Mouse (Mus musculus): ENCODE results near the gene Omt2a. TPM values are rescaled to one million over a fixed set of nuclear protein-coding genes. Genes with fewer than 3 reads are reported as not detected.
"Not testable (repeated sequence)": the region's sequence is repeated elsewhere in the genome, so short reads cannot be mapped to it uniquely, and the experiment has no call there.

The Omt2a gene
- polyA plus RNA-seq, 1 experiment from 2014 or later = not detected

GRCm38 (mm10) chr9:78350007-78350406 lies 35.4 kb upstream of the Omt2a start:
- not testable (repeated sequence) for H3K27ac ChIP-seq (ENCODE audit: low read length); H3K9me3 ChIP-seq (ENCODE audit: control insufficient read depth, low read depth, low read length); H3K4me3 ChIP-seq (ENCODE audit: low read depth, low read length); H3K4me1 ChIP-seq (ENCODE audit: control insufficient read depth, insufficient read depth, low read length); H3K9ac ChIP-seq (replicated peaks; ENCODE audit: low read depth, low read length); H3K4me2 ChIP-seq (replicated peaks; ENCODE audit: low read depth, low read length); H3K36me3 ChIP-seq (ENCODE audit: control insufficient read depth, insufficient read depth, low read length); ATAC-seq (ENCODE audit: insufficient number of reproducible peaks, insufficient read depth, low FRiP score, low read depth); H3K27me3 ChIP-seq (ENCODE audit: control insufficient read depth, insufficient read depth, low read length)

GRCm38 (mm10) chr9:78349141-78349540 lies 34.5 kb upstream of the Omt2a start:
- H3K4me1 ChIP-seq (ENCODE audit: control insufficient read depth, insufficient read depth, low read length); H3K9ac ChIP-seq (replicated peaks; ENCODE audit: low read depth, low read length); H3K36me3 ChIP-seq (ENCODE audit: control insufficient read depth, insufficient read depth, low read length); H3K27ac ChIP-seq (ENCODE audit: low read length); H3K4me2 ChIP-seq (replicated peaks; ENCODE audit: low read depth, low read length); H3K27me3 ChIP-seq (ENCODE audit: control insufficient read depth, insufficient read depth, low read length); H3K9me3 ChIP-seq (ENCODE audit: control insufficient read depth, low read depth, low read length); H3K4me3 ChIP-seq (ENCODE audit: low read depth, low read length); ATAC-seq (ENCODE audit: insufficient number of reproducible peaks, insufficient read depth, low FRiP score, low read depth): not testable (repeated sequence)
- 88% methylated on average over 3 of the region's 3 CpGs for WGBS

- not testable (repeated sequence) for H3K9me3 ChIP-seq (ENCODE audit: control insufficient read depth, low read depth, low read length); H3K27ac ChIP-seq (ENCODE audit: low read length); H3K9ac ChIP-seq (replicated peaks; ENCODE audit: low read depth, low read length); ATAC-seq (ENCODE audit: insufficient number of reproducible peaks, insufficient read depth, low FRiP score, low read depth); H3K4me2 ChIP-seq (replicated peaks; ENCODE audit: low read depth, low read length); H3K4me1 ChIP-seq (ENCODE audit: control insufficient read depth, insufficient read depth, low read length); H3K4me3 ChIP-seq (ENCODE audit: low read depth, low read length); H3K36me3 ChIP-seq (ENCODE audit: control insufficient read depth, insufficient read depth, low read length); H3K27me3 ChIP-seq (ENCODE audit: control insufficient read depth, insufficient read depth, low read length)
- WGBS = 55% methylated on average over 6 of the region's 6 CpGs
Measured at GRCm38 (mm10) chr9:78348206-78349004, 33.8 kb upstream of the Omt2a start.

- no peak overlapping the region for H3K9ac ChIP-seq (replicated peaks; ENCODE audit: low read depth, low read length)
- no peak overlapping the region for H3K4me3 ChIP-seq (ENCODE audit: low read depth, low read length)
- no peak overlapping the region for H3K4me2 ChIP-seq (replicated peaks; ENCODE audit: low read depth, low read length)
- no peaks in the 10 kb centered on the region for H3K4me1 ChIP-seq (ENCODE audit: control insufficient read depth, insufficient read depth, low read length)
- no peaks in the 10 kb centered on the region for H3K36me3 ChIP-seq (ENCODE audit: control insufficient read depth, insufficient read depth, low read length)
- peak; percentile 81 for ATAC-seq (ENCODE audit: insufficient number of reproducible peaks, insufficient read depth, low FRiP score, low read depth)
- no peak overlapping the region for H3K27ac ChIP-seq (ENCODE audit: low read length)
- 54% methylated on average over 3 of the region's 3 CpGs for WGBS
- no peaks in the 10 kb centered on the region for H3K9me3 ChIP-seq (ENCODE audit: control insufficient read depth, low read depth, low read length)
- H3K27me3 ChIP-seq (ENCODE audit: control insufficient read depth, insufficient read depth, low read length) = no peaks in the 10 kb centered on the region
Measured at GRCm38 (mm10) chr9:78347004-78347403, 32.4 kb upstream of the Omt2a start.

- not testable (repeated sequence) for H3K4me2 ChIP-seq (replicated peaks; ENCODE audit: low read depth, low read length); H3K27me3 ChIP-seq (ENCODE audit: control insufficient read depth, insufficient read depth, low read length); H3K4me1 ChIP-seq (ENCODE audit: control insufficient read depth, insufficient read depth, low read length); H3K27ac ChIP-seq (ENCODE audit: low read length); H3K36me3 ChIP-seq (ENCODE audit: control insufficient read depth, insufficient read depth, low read length); H3K9me3 ChIP-seq (ENCODE audit: control insufficient read depth, low read depth, low read length); H3K9ac ChIP-seq (replicated peaks; ENCODE audit: low read depth, low read length); H3K4me3 ChIP-seq (ENCODE audit: low read depth, low read length); ATAC-seq (ENCODE audit: insufficient number of reproducible peaks, insufficient read depth, low FRiP score, low read depth)
- WGBS = 59% methylated on average over 4 of the region's 4 CpGs
Measured at GRCm38 (mm10) chr9:78345235-78345634, 30.6 kb upstream of the Omt2a start.

- not testable (repeated sequence) for H3K9ac ChIP-seq (replicated peaks; ENCODE audit: low read depth, low read length); H3K27ac ChIP-seq (ENCODE audit: low read length); H3K9me3 ChIP-seq (ENCODE audit: control insufficient read depth, low read depth, low read length); H3K4me3 ChIP-seq (ENCODE audit: low read depth, low read length); H3K4me2 ChIP-seq (replicated peaks; ENCODE audit: low read depth, low read length); H3K4me1 ChIP-seq (ENCODE audit: control insufficient read depth, insufficient read depth, low read length); H3K27me3 ChIP-seq (ENCODE audit: control insufficient read depth, insufficient read depth, low read length); ATAC-seq (ENCODE audit: insufficient number of reproducible peaks, insufficient read depth, low FRiP score, low read depth); H3K36me3 ChIP-seq (ENCODE audit: control insufficient read depth, insufficient read depth, low read length)
- WGBS = 82% methylated on average over 9 of the region's 9 CpGs
Measured at GRCm38 (mm10) chr9:78343055-78343454, 28.5 kb upstream of the Omt2a start.

- not testable (repeated sequence) for H3K9ac ChIP-seq (replicated peaks; ENCODE audit: low read depth, low read length); H3K4me3 ChIP-seq (ENCODE audit: low read depth, low read length); H3K4me2 ChIP-seq (replicated peaks; ENCODE audit: low read depth, low read length); H3K4me1 ChIP-seq (ENCODE audit: control insufficient read depth, insufficient read depth, low read length); ATAC-seq (ENCODE audit: insufficient number of reproducible peaks, insufficient read depth, low FRiP score, low read depth); H3K27me3 ChIP-seq (ENCODE audit: control insufficient read depth, insufficient read depth, low read length); H3K36me3 ChIP-seq (ENCODE audit: control insufficient read depth, insufficient read depth, low read length); H3K9me3 ChIP-seq (ENCODE audit: control insufficient read depth, low read depth, low read length); H3K27ac ChIP-seq (ENCODE audit: low read length)
- WGBS = 81% methylated on average over 4 of the region's 4 CpGs
Measured at GRCm38 (mm10) chr9:78342494-78342893, 27.9 kb upstream of the Omt2a start.

- H3K4me3 ChIP-seq (ENCODE audit: low read depth, low read length); H3K9ac ChIP-seq (replicated peaks; ENCODE audit: low read depth, low read length); H3K4me1 ChIP-seq (ENCODE audit: control insufficient read depth, insufficient read depth, low read length); H3K27me3 ChIP-seq (ENCODE audit: control insufficient read depth, insufficient read depth, low read length); ATAC-seq (ENCODE audit: insufficient number of reproducible peaks, insufficient read depth, low FRiP score, low read depth); H3K4me2 ChIP-seq (replicated peaks; ENCODE audit: low read depth, low read length); H3K27ac ChIP-seq (ENCODE audit: low read length); H3K9me3 ChIP-seq (ENCODE audit: control insufficient read depth, low read depth, low read length); H3K36me3 ChIP-seq (ENCODE audit: control insufficient read depth, insufficient read depth, low read length): not testable (repeated sequence)
- 24% methylated on average over 8 of the region's 8 CpGs for WGBS
Measured at GRCm38 (mm10) chr9:78340324-78340723, 25.7 kb upstream of the Omt2a start.

GRCm38 (mm10) chr9:78337050-78337449 lies 22.5 kb upstream of the Omt2a start:
- not testable (repeated sequence) for H3K4me2 ChIP-seq (replicated peaks; ENCODE audit: low read depth, low read length); H3K27ac ChIP-seq (ENCODE audit: low read length); H3K36me3 ChIP-seq (ENCODE audit: control insufficient read depth, insufficient read depth, low read length); H3K9ac ChIP-seq (replicated peaks; ENCODE audit: low read depth, low read length); H3K4me3 ChIP-seq (ENCODE audit: low read depth, low read length); ATAC-seq (ENCODE audit: insufficient number of reproducible peaks, insufficient read depth, low FRiP score, low read depth); H3K9me3 ChIP-seq (ENCODE audit: control insufficient read depth, low read depth, low read length); H3K27me3 ChIP-seq (ENCODE audit: control insufficient read depth, insufficient read depth, low read length); H3K4me1 ChIP-seq (ENCODE audit: control insufficient read depth, insufficient read depth, low read length)
